Mouse (Mus musculus) ES-E14 (cell line): ENCODE results near the gene Pax8. TPM values are rescaled to one million over a fixed set of nuclear protein-coding genes. Genes with fewer than 3 reads are reported as not detected.

ENCODE experiments used
- DNase-seq: peaks from one replicate; pipeline ENCODE4 v3.0.0-alpha.2; 2013; ENCODE audit warnings: low read depth, low spot score
- H3K27ac ChIP-seq: 2 replicates; pipeline ENCODE4 v1.5.1; 2012; ENCODE audit warnings: low read depth, mild to moderate bottlenecking, low read length, moderate library complexity, mixed read lengths; ENCODE audit not compliant: poor library complexity, insufficient read depth, severe bottlenecking
- H3K36me3 ChIP-seq: 2 replicates; pipeline ENCODE4 v1.6.1; 2012; ENCODE audit warnings: mild to moderate bottlenecking, low read length, moderate library complexity, mixed read lengths; ENCODE audit not compliant: control insufficient read depth, poor library complexity, insufficient read depth, severe bottlenecking
- H3K4me1 ChIP-seq, 2 experiments: fragments of 150-350 bp in 1 of 2; sonication (generic) in 1 of 2; 2 replicates each; pipeline ENCODE4 v1.6.1; 2012; ENCODE audit warnings: low read length in 2 of 2, mild to moderate bottlenecking in 1 of 2, mixed read lengths in 1 of 2; ENCODE audit not compliant: control insufficient read depth in 2 of 2, insufficient read depth in 2 of 2, poor library complexity in 1 of 2
- H3K4me3 ChIP-seq, 2 experiments: fragments of 150-350 bp in 1 of 2; sonication (generic) in 1 of 2; 2 replicates each; pipeline ENCODE4 v1.5.1; 2012; ENCODE audit warnings: low read length in 2 of 2, low read depth in 1 of 2, mild to moderate bottlenecking in 1 of 2, mixed read lengths in 1 of 2; ENCODE audit not compliant: insufficient read depth in 1 of 2, poor library complexity in 1 of 2, severe bottlenecking in 1 of 2
- H3K9ac ChIP-seq: 2 replicates; pipeline ENCODE4 v1.6.1; 2012; ENCODE audit warnings: low read depth, mild to moderate bottlenecking, low read length, mixed read lengths; ENCODE audit not compliant: poor library complexity, insufficient read depth, severe bottlenecking
- H3K9me3 ChIP-seq: fragments of 150-350 bp; sonication (generic); 2 replicates; pipeline ENCODE4 v1.6.1; 2012; ENCODE audit warnings: low read depth, mild to moderate bottlenecking, low read length; ENCODE audit not compliant: control insufficient read depth, insufficient read depth
- CHD2 ChIP-seq: IDR thresholded peaks from 2 replicates; pipeline ENCODE4 v1.6.1; 2014; ENCODE audit warnings: mild to moderate bottlenecking, low read depth, low read length, inconsistent platforms
- HCFC1 ChIP-seq: IDR thresholded peaks from 2 replicates; pipeline ENCODE4 v1.6.1; 2012; ENCODE audit warnings: low read length, inconsistent platforms, borderline replicate concordance; ENCODE audit not compliant: insufficient read depth
- MAFK ChIP-seq: IDR thresholded peaks from 2 replicates; pipeline ENCODE4 v1.6.1; 2014; ENCODE audit warnings: mild to moderate bottlenecking, low read depth, low read length, inconsistent platforms; ENCODE audit not compliant: insufficient read depth
- ZC3H11A ChIP-seq: IDR thresholded peaks from 2 replicates; pipeline ENCODE4 v1.6.1; 2012; ENCODE audit warnings: low read depth, mild to moderate bottlenecking, inconsistent platforms, low read length, borderline replicate concordance
- ZNF384 ChIP-seq: IDR thresholded peaks from 2 replicates; pipeline ENCODE4 v1.6.1; 2012; ENCODE audit warnings: low read depth, low read length, inconsistent platforms
- in situ Hi-C, 2 experiments: fragments of 600-800 bp; cut with MboI; formaldehyde crosslinking; loops; one replicate each; pipeline ENCODE4 v1.15.1; 2025; ENCODE audit warnings: low sequenced_read_pairs in 2 of 2, inconsistent platforms in 1 of 2; ENCODE audit not compliant: unreplicated experiment in 2 of 2
- total RNA-seq: library from RNA; depleted of rRNA; stranded (reverse); fragments of 300-350 nt; gene quantifications from 2 replicates; pipeline ENCODE4 v1.2.3, GENCODE M21; 2012

Gene Pax8
- total RNA-seq, 1 experiment = 1.5 TPM

- Histone ChIP-seq H3K4me1 (0 out of 4 replicates have a peak, but pooled peaks cover 0 to under 1% of the 10 kb centered on the region in 2 experiments), H3K9me3 (no peaks in the 10 kb centered on the region), H3K27ac (no peak overlapping the region), H3K9ac (no peak overlapping the region), H3K36me3 (no peaks in the 10 kb centered on the region), H3K4me3 (no peak overlapping the region)
- DNase-seq = no peak
- in situ Hi-C loops = no loop called here
- TF ChIP-seq HCFC1 (no peak), ZC3H11A (no peak), MAFK (no peak), CHD2 (no peak), ZNF384 (no peak)
Observed at GRCm38 (mm10) chr2:24449111-24449510, 26.3 kb downstream of the Pax8 start.

- Histone ChIP-seq H3K9me3 (no peaks in the 10 kb centered on the region), H3K4me1 (peaks cover 9 to 17% of the 10 kb centered on the region in 2 experiments), H3K4me3 (no peak overlapping the region), H3K27ac (no peak overlapping the region), H3K36me3 (no peaks in the 10 kb centered on the region), H3K9ac (no peak overlapping the region)
- DNase-seq = peak; percentile 22
- in situ Hi-C loops = no loop called here
- TF ChIP-seq ZNF384 = no peak
- no peak for TF ChIP-seq CHD2
- no peak for TF ChIP-seq HCFC1
- no peak for TF ChIP-seq ZC3H11A
- TF ChIP-seq MAFK = no peak
Observed at GRCm38 (mm10) chr2:24443256-24443790, 32.1 kb downstream of the Pax8 start.

- peaks cover 9 to 17% of the 10 kb centered on the region in 2 experiments for H3K4me1 ChIP-seq
Observed at GRCm38 (mm10) chr2:24442303-24442925, 33.0 kb downstream of the Pax8 start.

GRCm38 (mm10) chr2:24441899-24442298, 33.5 kb downstream of the Pax8 start:
- Histone ChIP-seq H3K4me3 (no peak overlapping the region), H3K9ac (no peak overlapping the region), H3K36me3 (no peaks in the 10 kb centered on the region), H3K27ac (no peak overlapping the region), H3K9me3 (no peaks in the 10 kb centered on the region), H3K4me1 (peaks cover 9 to 17% of the 10 kb centered on the region in 2 experiments)
- no peak for DNase-seq
- no peak for TF ChIP-seq CHD2
- no peak for TF ChIP-seq MAFK
- TF ChIP-seq ZNF384 = no peak
- TF ChIP-seq HCFC1 = no peak
- no peak for TF ChIP-seq ZC3H11A
- in situ Hi-C loops = no loop called here

More at GRCm38 (mm10) chr2:24442303-24442925, 33.0 kb downstream of the Pax8 start:
- H3K27ac ChIP-seq = no peak overlapping the region
- H3K4me3 ChIP-seq = no peak overlapping the region
- in situ Hi-C loops = no loop called here
- no peak for DNase-seq
- no peaks in the 10 kb centered on the region for H3K36me3 ChIP-seq
- H3K9me3 ChIP-seq = no peaks in the 10 kb centered on the region
- TF ChIP-seq ZC3H11A = no peak
- TF ChIP-seq HCFC1 = no peak
- no peak for TF ChIP-seq CHD2
- no peak for TF ChIP-seq ZNF384
- TF ChIP-seq MAFK = no peak
- H3K9ac ChIP-seq = no peak overlapping the region
